Comparison of ENCODE assay signal across 20 mouse cellular contexts in genomic region chr6:24301681-24302080, GRCm38 (mm10).
A peak's percentile ranks its signal among the peaks of the same experiment; 100 is the strongest.
DNase-seq lines count a peak whose midpoint lies in the region; ATAC-seq and TF ChIP-seq lines count a peak whose summit lies in the region.
"Had no signal": no experiment of that assay in that cellular context is flagged by ENCODE, and none has a peak within 500 bp of the region (broad histone marks: within the 10 kb centered on the region; RNA-seq: fewer than 3 reads in every experiment).

No protein-coding gene starts in this region.

- ATAC-seq in kidney, embryonic 14.5 days (ENCODE audit: low FRiP score, low TSS enrichment): no peak
- ATAC-seq in Patski: peak; percentile 21
- ATAC-seq: forebrain, embryonic 15.5 days had no signal

- intact Hi-C loops in heart, postnatal 25 days (cut with DNase I): no loop called here

- no peak overlapping the region for H3K4me3 ChIP-seq in kidney, embryonic 14.5 days (ENCODE audit: low read length)
- H3K4me3 ChIP-seq: embryonic facial prominence, embryonic 12.5 days; forebrain, embryonic 15.5 days; heart, embryonic 10.5 days; hindbrain, embryonic 10.5 days had no signal

- no peaks in the 10 kb centered on the region for H3K4me1 ChIP-seq in kidney, embryonic 14.5 days (ENCODE audit: control insufficient read depth, insufficient read depth, low read length)
- H3K4me1 ChIP-seq: embryonic facial prominence, embryonic 12.5 days; forebrain, embryonic 15.5 days; heart, embryonic 10.5 days; hindbrain, embryonic 10.5 days had no signal

- no peaks in the 10 kb centered on the region for H3K9me3 ChIP-seq in kidney, embryonic 14.5 days (ENCODE audit: control insufficient read depth, low read length)
- H3K9me3 ChIP-seq: embryonic facial prominence, embryonic 12.5 days; forebrain, embryonic 15.5 days; heart, embryonic 10.5 days; hindbrain, embryonic 10.5 days had no signal

- no peaks in the 10 kb centered on the region for H3K27me3 ChIP-seq in kidney, embryonic 14.5 days (ENCODE audit: control insufficient read depth, insufficient read depth, low read length)
- H3K27me3 ChIP-seq in Patski: peaks cover 6% of the 10 kb centered on the region
- H3K27me3 ChIP-seq: embryonic facial prominence, embryonic 12.5 days; forebrain, embryonic 15.5 days had no signal

- H3K4me2 ChIP-seq in kidney, embryonic 14.5 days (replicated peaks; ENCODE audit: low read depth, low read length): no peak overlapping the region
- H3K4me2 ChIP-seq: embryonic facial prominence, embryonic 12.5 days; forebrain, embryonic 15.5 days; hindbrain, embryonic 14.5 days had no signal

- no peak overlapping the region for H3K27ac ChIP-seq in kidney, embryonic 14.5 days (ENCODE audit: low read depth, low read length)
- H3K27ac ChIP-seq: embryonic facial prominence, embryonic 12.5 days; forebrain, embryonic 15.5 days; heart, embryonic 10.5 days; hindbrain, embryonic 10.5 days; hindbrain, embryonic 14.5 days had no signal

- no peak for TF ChIP-seq CTCF in Patski (IDR thresholded peaks at IDR 0.05)

- no peak overlapping the region for H3K9ac ChIP-seq in kidney, embryonic 14.5 days (ENCODE audit: low read depth, low read length)
- H3K9ac ChIP-seq: embryonic facial prominence, embryonic 12.5 days; forebrain, embryonic 15.5 days; hindbrain, embryonic 14.5 days had no signal

- 86% methylated on average over 4 of the region's 4 CpGs for WGBS in kidney, embryonic 14.5 days

- H3K36me3 ChIP-seq in kidney, embryonic 14.5 days (ENCODE audit: control insufficient read depth, insufficient read depth, low read length): no peaks in the 10 kb centered on the region
- H3K36me3 ChIP-seq: embryonic facial prominence, embryonic 12.5 days; forebrain, embryonic 15.5 days; heart, embryonic 10.5 days; hindbrain, embryonic 10.5 days had no signal

- POLR2A ChIA-PET in Patski (lab: Charles Lee): no interaction called here

- CTCF ChIA-PET in Patski (lab: Charles Lee): no interaction called here

- peak; percentile 84 for DNase-seq in kidney, adult 11 months
- no peak for DNase-seq in kidney, postnatal 10 days
- peak; percentile 95 for DNase-seq in kidney, adult 9 months
- peak; percentile 25 for DNase-seq in Patski (ENCODE audit: low read depth, low spot score)
- peak; percentile 25 for DNase-seq in yolk sac, embryonic 10.5 days (ENCODE audit: low spot score)
- no peak for DNase-seq in heart, postnatal 25 days (ENCODE audit: low spot score)
- DNase-seq: adrenal gland, adult 8-10 months; adrenal gland, postnatal 36 days; cerebellum, adult 11-12 months; cerebellum, adult 9-10 months; cerebellum, postnatal 25 days; gastrocnemius, postnatal 10 days; heart, adult 18-20 months; heart, postnatal 10 days had no signal

- in situ Hi-C loops in Patski (cut with MboI; ENCODE audit: low pct_unique_long_range_greater_than_20kb): no loop called here

Comparison
In these comparisons a context has a peak if more than half of its experiments do, and no peak if none do; other contexts are left out.
1. DNase-seq: peak in kidney, adult 11 months (single experiment), kidney, adult 9 months (single experiment), Patski (single experiment) and yolk sac, embryonic 10.5 days (single experiment); none in kidney, postnatal 10 days (single experiment) and heart, postnatal 25 days (single experiment).